Mouse (Mus musculus) mouse embryonic stem cell (cell line): Measurements from ENCODE around the gene Krtap6-5.
"Not testable (repeated sequence)": the region's sequence is repeated elsewhere in the genome, so short reads cannot be mapped to it uniquely, and the experiment has no call there.

Source experiments
- in situ Hi-C, 2 experiments: fragments of 300-500 bp; cut with MboI; formaldehyde crosslinking; loops; 1 replicate in 1 of 2; 3 replicates in 1 of 2; pipeline ENCODE4 v1.14.3; 2019 to 2020; ENCODE audit warnings: low sequenced_read_pairs in 2 of 2, low pct_unique_long_range_greater_than_20kb in 1 of 2, mixed read lengths in 1 of 2; ENCODE audit not compliant: unreplicated experiment in 1 of 2

Krtap6-5 gene

DNA sequence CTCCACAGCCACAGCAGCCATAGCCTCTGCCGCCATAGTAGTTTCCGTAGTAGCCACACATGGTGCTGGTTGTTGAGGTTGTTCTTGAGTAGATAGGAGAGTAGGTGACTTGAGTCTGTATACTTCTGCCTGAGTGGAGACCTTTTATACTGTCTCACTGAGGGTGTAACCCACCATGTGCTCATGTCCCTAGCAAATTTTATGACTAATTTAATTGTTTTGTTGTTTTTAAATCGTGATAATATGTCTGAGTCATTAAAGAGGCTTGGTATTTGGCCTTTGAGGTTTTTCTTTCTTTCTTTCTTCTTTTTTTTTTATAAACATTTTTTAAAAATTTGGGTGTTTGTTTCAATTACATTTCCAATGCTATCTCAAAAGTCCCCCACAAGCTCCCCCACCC, at the start of gene Krtap6-5:
Gene Krtap6-5 (minus strand): TSS at position 101 of the 400 bp plus-strand sequence.
- in situ Hi-C loops: no loop called here

DNA sequence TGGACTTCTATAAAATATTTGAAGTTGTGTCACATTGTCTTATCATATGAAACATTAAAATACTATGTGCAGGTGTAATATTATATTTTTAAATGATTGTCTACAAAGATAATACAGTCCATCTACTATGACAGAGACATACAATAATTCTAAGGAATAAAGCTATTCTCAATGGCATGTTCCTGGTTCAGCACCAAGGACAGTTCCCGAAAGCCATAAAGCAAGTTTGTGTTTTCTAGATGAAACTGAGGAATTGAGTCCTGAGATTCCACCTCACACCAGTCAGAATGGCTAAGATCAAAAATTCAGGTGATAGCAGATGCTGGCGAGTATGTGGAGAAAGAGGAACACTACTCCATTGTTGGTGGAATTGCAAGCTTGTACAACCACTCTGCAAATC, 23.4 kb upstream of the Krtap6-5 start:
- in situ Hi-C loops: not testable (repeated sequence)

- in situ Hi-C loops: not testable (repeated sequence)
These were observed 16.2 kb upstream of the Krtap6-5 start, which contains the start of gene 1110025L11Rik for GRCm38 (mm10) chr16:89063902-89064301. 1110025L11Rik (minus strand) TSS chr16:89064002.

- in situ Hi-C loops: not testable (repeated sequence)
These were observed 6.3 kb downstream of the Krtap6-5 start, which contains the start of gene Gm10228 for GRCm38 (mm10) chr16:89041372-89041771. Gm10228 (minus strand) TSS chr16:89041472.

DNA sequence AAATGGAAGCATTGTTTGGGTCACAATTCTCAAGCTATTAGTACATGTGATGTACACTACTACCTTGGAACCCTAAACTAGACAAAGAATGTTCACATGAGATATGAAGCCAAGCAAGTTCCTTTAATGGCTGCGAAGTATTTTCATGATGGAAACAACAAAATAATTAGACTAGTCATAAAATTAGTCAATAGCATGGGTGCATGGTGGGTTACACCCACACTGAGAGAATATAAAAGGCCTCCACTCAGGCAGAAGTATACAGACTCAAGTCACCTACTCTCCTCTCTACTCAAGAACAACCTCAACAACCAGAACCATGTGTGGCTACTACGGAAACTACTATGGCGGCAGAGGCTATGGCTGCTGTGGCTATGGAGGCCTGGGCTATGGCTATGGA, 16.3 kb downstream of the Krtap6-5 start, which contains the start of gene Krtap6-1:
Gene Krtap6-1 (plus strand): TSS at position 301 of the 400 bp plus-strand sequence.
- in situ Hi-C loops: not testable (repeated sequence)

GRCm38 (mm10) chr16:89014984-89015383, 32.7 kb downstream of the Krtap6-5 start, which contains the start of gene Gm10229:
Gm10229 (plus strand) TSS chr16:89015284.
- in situ Hi-C loops: not testable (repeated sequence)

- in situ Hi-C loops: no loop called here
These were observed 33.7 kb downstream of the Krtap6-5 start for GRCm38 (mm10) chr16:89013973-89014372.

DNA sequence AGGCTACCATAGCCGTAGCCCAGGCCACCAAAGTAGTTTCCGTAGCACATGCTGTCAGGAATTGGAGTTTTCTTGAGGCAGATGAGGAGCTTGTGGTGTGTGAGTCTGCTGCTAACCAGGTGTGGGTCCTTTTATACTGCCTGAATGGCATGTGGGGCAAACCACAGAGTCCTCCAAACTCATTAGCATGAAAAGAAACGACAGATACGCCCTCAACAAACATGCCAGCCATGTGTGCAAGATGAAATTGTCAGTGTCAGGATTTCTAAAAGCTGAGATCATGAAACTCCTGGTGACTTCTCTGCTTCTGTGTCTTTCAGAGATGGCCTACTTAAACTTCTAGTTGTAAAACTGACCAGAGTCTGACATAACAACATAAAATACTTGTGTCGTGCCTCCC, 37.0 kb downstream of the Krtap6-5 start, which contains the start of gene Krtap22-2:
Gene Krtap22-2 (minus strand): TSS at position 101 of the 400 bp plus-strand sequence.
- in situ Hi-C loops: no loop called here
